Mouse (Mus musculus) telencephalon, adult 2 months (tissue): Measurements from ENCODE around the gene Slc6a12.
"Not testable (repeated sequence)": the region's sequence is repeated elsewhere in the genome, so short reads cannot be mapped to it uniquely, and the experiment has no call there.

Experiments used
- DNase-seq: peaks from one replicate; pipeline ENCODE4 v3.0.0-alpha.2; 2011; ENCODE audit warnings: low read depth, low spot score

Gene Slc6a12

DNA sequence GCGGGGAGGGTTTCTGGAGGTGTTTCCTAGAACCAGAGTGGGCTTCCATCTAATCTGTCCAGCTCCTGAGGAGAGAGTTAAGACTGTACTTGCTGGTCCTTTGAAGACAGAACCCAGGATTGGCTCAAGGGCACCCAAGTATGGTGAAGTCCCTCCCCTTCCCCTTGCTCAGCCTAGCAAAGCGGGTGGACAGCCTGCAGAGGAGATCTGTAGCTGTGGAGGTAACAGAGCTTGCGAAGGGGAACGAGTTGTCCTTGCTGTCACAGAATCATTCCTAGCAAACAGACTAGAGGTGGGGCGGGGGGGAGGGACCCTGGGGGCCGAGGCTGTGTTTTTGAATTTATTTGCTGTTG is 871 bp downstream of the Slc6a12 start:
- no peak for DNase-seq

- DNase-seq: no peak
Measured at GRCm38 (mm10) chr6:121344329-121344728, 1.5 kb downstream of the Slc6a12 start.

DNA sequence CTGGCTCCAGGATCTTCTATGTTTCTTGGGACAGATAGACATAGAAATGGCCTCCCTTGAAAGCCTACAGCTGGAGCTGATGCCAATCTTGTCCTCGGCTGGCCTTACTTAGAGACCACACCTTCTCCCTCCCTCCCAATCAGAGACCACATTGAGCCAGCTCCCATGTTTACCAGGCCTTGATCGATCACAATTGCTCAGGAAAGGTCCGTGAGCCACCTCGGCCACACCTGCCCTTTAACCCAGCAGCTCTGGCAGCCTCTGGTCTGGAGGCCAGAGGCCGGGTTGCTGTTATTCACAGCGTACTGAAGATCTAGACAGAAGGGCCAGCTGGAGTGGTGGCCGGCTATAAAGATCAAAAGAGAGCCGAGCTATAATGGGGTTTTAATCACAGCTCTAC is 3.6 kb downstream of the Slc6a12 start:
- DNase-seq: no peak

DNA sequence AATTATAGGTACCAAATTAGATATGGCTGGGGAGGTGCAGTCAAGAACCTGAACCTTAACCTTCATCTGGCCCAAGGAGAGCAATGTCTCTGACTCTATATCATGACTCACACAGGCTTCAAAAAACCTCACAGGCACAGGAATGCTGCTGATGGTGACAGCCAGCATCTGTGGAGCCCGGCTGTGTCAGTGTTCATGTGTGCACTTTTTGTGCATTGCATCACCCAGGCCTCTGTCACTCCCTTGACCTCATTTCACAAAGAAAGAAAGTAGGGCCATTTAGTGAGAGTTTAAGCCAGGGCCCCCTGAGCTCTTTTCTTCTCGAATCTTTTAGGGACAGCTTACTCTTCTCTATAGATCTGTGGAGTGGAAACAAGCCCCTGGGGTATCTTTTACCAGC is 9.4 kb downstream of the Slc6a12 start:
- DNase-seq: no peak

DNA sequence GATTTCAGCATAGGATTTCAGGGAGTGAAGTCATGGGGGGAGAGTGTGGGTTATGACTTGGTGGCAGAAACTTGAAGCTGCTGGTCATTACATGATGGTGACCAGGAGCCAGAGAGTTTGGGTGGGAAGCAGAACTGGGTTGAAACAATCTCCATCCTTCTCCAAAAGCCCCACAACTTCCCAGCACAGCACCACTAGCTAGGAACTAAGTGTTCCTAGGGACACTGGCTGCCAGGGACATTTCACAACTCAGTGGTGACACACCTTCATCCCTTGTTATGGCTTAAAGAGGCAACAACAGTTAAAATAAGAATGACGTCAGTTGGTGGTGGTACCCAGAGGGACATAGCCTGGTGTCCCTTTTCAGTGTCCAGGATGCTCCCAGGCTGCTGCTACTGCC is 13.2 kb downstream of the Slc6a12 start:
- DNase-seq: no peak

- no peak for DNase-seq
Measured at GRCm38 (mm10) chr6:121357232-121357631, 14.4 kb downstream of the Slc6a12 start.

DNA sequence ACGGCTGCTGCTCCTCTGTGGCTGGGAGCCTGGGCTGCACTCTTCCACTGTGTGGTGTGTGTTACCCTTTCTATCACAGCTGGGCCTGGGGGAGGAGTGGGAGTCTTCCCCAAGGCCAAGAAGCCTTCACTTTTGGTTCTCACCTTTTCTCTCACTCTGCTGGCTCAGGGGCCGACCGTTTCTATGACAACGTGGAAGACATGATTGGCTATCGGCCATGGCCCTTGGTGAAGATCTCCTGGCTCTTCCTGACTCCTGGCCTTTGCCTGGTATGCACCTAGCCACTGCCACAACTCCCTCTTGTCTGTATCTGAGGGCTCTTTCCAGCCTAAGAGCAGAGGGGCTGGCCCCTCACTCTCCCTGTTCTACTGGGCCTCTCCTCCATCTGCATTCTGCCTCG is 20.2 kb downstream of the Slc6a12 start:
- DNase-seq: no peak

GRCm38 (mm10) chr6:121363956-121364355 is 21.1 kb downstream of the Slc6a12 start:
- no peak for DNase-seq

GRCm38 (mm10) chr6:121366537-121366936 is 23.7 kb downstream of the Slc6a12 start:
- not testable (repeated sequence) for DNase-seq

- no peak for DNase-seq
Measured at GRCm38 (mm10) chr6:121367099-121367498, 24.2 kb downstream of the Slc6a12 start.

DNA sequence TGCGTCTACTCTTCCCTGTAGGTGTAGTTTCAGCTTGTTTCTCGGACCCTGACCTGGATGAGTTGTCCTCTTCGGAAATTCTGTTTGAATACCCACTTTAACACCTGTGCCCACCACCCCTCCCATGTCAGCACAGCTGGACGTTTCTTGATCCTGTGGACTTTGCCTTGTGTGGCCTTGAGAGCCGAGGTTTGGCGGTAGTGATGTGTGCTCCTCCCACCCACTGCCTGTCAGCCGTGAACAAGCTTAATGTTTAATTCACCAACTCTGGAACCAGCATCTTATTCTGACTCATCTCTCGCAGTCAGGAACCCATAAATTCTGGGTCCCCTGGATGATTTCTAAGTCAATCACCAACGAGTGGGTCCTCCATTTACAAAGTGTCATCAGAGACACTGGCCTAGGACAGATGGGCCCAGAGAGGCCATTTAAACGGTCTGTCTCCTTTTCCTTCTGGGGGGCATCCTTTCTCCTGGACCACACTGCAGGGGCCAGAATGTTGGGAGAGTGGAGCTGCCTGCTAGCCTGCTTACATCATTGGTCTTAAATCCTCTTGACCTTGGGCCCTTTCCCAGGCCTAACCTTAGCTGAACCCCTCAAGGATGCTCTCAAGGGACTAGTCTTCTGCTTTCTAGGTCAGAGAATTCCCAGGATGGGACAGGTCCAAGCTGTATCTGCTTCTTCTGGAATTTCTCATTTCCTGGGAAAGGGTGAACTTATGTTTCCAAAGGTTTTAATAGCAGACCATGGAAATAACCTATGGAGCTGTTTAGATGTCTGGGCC is 28.5 kb downstream of the Slc6a12 start:
- DNase-seq: no peak

GRCm38 (mm10) chr6:121376159-121376558 is 33.3 kb downstream of the Slc6a12 start:
- DNase-seq: no peak

DNA sequence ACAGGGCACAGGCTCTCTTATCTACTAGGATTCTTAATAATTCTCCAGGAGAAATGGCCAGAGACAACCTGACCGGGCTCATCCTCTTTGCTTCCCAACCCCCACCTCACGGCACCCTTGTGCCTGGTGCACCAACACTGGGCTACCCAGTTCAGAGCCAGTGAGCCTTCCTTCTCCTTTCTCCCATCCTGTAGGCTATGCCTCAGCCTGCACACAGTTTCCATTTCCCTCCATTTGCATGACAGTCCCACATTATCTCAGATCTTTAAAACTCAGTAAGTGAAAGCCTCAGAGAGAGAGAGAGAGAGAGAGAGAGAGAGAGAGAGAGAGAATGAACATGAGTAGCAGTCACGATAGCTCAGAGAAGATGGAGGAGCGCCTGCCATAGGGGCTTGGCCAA is 35.4 kb downstream of the Slc6a12 start:
- no peak for DNase-seq

GRCm38 (mm10) chr6:121380576-121380975 is 37.7 kb downstream of the Slc6a12 start:
- DNase-seq: no peak

GRCm38 (mm10) chr6:121382071-121382470 is 39.2 kb downstream of the Slc6a12 start:
- no peak for DNase-seq

DNA sequence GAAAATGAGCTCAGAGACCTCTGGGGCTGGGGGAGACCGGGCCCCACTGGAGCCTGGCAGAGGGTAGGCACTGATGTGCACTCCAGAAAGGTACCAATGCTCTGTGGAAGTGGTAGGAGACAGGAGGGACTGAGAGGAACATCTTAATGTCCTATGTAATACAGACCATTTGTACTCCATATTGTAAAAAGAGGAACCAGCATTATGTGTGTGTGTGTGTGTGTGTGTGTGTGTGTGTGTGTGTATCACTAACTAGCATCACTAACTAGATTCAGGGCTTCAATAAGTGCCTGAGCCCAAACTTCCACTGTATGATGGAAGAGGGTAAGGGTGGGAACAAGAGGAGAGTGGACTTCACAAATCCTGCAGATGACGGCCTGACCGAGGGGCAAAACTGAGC is 42.5 kb downstream of the Slc6a12 start:
- no peak for DNase-seq

- DNase-seq: peak; percentile 48
Measured at GRCm38 (mm10) chr6:121392610-121393252, 49.9 kb downstream of the Slc6a12 start.

DNA sequence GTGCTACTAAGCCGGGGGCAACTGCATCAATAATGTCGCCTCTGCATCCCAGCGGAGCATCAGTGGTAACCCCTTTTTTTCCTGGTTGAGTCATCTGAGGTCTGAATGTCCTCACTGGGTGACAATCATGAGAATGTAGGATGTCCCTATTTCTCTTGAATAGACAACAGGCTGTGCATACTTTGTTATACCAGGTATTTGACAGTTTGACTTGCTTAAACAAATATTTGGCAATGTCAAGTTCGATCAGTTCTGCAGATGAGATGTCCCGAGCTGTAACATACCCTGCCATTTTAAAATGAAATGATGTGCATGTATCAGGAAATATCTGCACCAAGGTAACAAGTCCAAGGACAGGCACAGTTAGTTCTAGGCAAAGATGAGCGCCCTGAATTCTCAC is 58.3 kb downstream of the Slc6a12 start:
- no peak for DNase-seq

- DNase-seq: peak; percentile 42
Measured at GRCm38 (mm10) chr6:121401826-121402660, 59.2 kb downstream of the Slc6a12 start.

DNA sequence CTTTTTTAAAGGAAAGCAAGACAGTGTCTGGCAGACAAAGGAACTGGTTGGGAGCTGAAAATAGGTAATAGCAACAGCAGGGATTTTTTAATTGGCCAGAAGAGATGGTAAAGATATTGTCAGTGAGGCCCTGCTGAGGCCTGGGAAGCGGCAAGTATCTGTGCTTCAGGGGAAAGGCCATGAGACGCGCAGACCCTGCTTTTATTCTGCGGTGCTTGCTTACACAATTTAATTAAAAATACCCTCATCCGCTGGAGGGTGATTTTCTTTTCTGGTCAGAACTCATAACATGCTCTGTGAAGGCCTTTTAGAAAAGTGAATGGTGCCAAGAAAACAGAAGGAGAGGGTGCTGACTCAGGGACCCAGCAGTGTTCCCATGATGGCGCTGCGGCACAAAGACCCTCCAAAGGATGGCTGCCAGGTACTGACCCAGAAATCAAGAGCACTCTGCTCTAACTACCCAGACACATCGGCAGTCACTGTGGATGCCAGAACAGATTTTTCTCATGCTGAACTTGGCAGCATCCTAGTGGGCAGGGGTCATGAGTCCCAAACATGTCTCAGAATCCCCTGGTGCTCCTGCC is 59.9 kb downstream of the Slc6a12 start:
- no peak for DNase-seq

- DNase-seq: no peak
Measured at GRCm38 (mm10) chr6:121405311-121405710, 62.4 kb downstream of the Slc6a12 start.

- DNase-seq: no peak
Measured at GRCm38 (mm10) chr6:121407571-121408011, 64.7 kb downstream of the Slc6a12 start.
